Mouse (Mus musculus): ENCODE measurements around the gene Hcrtr2. TPM values are rescaled to one million over a fixed set of nuclear protein-coding genes. Genes with fewer than 3 reads are reported as not detected.

The Hcrtr2 gene
- polyA plus RNA-seq, 1 experiment from 2014 or later = 0.53 TPM

GRCm38 (mm10) chr9:76217178-76217975, 106.3 kb downstream of the Hcrtr2 start:
- WGBS = 74% methylated on average over 4 of the region's 4 CpGs
- DNase-seq (ENCODE audit: low spot score) = no peak
- H3K36me3 ChIP-seq = no peaks in the 10 kb centered on the region
- H3K27me3 ChIP-seq (ENCODE audit: insufficient read depth, poor library complexity, severe bottlenecking) = no peaks in the 10 kb centered on the region
- H3K9me3 ChIP-seq = no peaks in the 10 kb centered on the region
- no peak overlapping the region for H3K4me3 ChIP-seq
- H3K4me1 ChIP-seq = no peaks in the 10 kb centered on the region
- no peak overlapping the region for H3K27ac ChIP-seq

GRCm38 (mm10) chr9:76214678-76215077, 109.0 kb downstream of the Hcrtr2 start:
- H3K27me3 ChIP-seq (ENCODE audit: insufficient read depth, poor library complexity, severe bottlenecking) = no peaks in the 10 kb centered on the region
- WGBS = 74% methylated on average over 4 of the region's 4 CpGs
- no peaks in the 10 kb centered on the region for H3K9me3 ChIP-seq
- no peak overlapping the region for H3K27ac ChIP-seq
- no peak for DNase-seq (ENCODE audit: low spot score)
- H3K36me3 ChIP-seq = no peaks in the 10 kb centered on the region
- no peaks in the 10 kb centered on the region for H3K4me1 ChIP-seq
- no peak overlapping the region for H3K4me3 ChIP-seq

GRCm38 (mm10) chr9:76213557-76213956, 110.1 kb downstream of the Hcrtr2 start, which contains the start of gene Gfral:
Gene Gfral (minus strand): TSS chr9:76213657.
- H3K27ac ChIP-seq = no peak within 1 kb of the TSS
- 89% methylated on average over 2 of the region's 2 CpGs for WGBS

GRCm38 (mm10) chr9:76196917-76197316, 126.7 kb downstream of the Hcrtr2 start:
- no peak overlapping the region for H3K27ac ChIP-seq
- WGBS = 78% methylated on average over 4 of the region's 4 CpGs
- DNase-seq (ENCODE audit: low spot score) = no peak

More at GRCm38 (mm10) chr9:76213557-76213956, 110.1 kb downstream of the Hcrtr2 start, which contains the start of gene Gfral:
- H3K4me3 ChIP-seq = no peak within 1 kb of the TSS
- no peaks in the 10 kb centered on the region for H3K9me3 ChIP-seq
- no peaks in the 10 kb centered on the region for H3K27me3 ChIP-seq (ENCODE audit: insufficient read depth, poor library complexity, severe bottlenecking)
- H3K36me3 ChIP-seq = no peaks in the 10 kb centered on the region
- no peak for DNase-seq (ENCODE audit: low spot score)
- H3K4me1 ChIP-seq = no peaks in the 10 kb centered on the region

GRCm38 (mm10) chr9:76179221-76179620, 144.4 kb downstream of the Hcrtr2 start:
- no peaks in the 10 kb centered on the region for H3K9me3 ChIP-seq
- H3K4me1 ChIP-seq = no peaks in the 10 kb centered on the region
- no peak overlapping the region for H3K27ac ChIP-seq
- H3K27me3 ChIP-seq (ENCODE audit: insufficient read depth, poor library complexity, severe bottlenecking) = no peaks in the 10 kb centered on the region
- H3K4me3 ChIP-seq = no peak overlapping the region
- H3K36me3 ChIP-seq = no peaks in the 10 kb centered on the region
- DNase-seq (ENCODE audit: low spot score) = no peak

More at GRCm38 (mm10) chr9:76196917-76197316, 126.7 kb downstream of the Hcrtr2 start:
- Histone ChIP-seq H3K9me3 (no peaks in the 10 kb centered on the region), H3K4me3 (no peak overlapping the region), H3K27me3 (ENCODE audit: insufficient read depth, poor library complexity, severe bottlenecking) (no peaks in the 10 kb centered on the region), H3K4me1 (no peaks in the 10 kb centered on the region), H3K36me3 (no peaks in the 10 kb centered on the region)

Other genes with a start within 250 kb of the Hcrtr2 start
- gene Gfral, start 110.2 kb downstream of the Hcrtr2 start, polyA plus RNA-seq (2016; fragmentation: Nextera tagmentation; extraction: Ambion mirVana) = not detected in 2 replicates
- gene Fam83b, start 243.3 kb upstream of the Hcrtr2 start, polyA plus RNA-seq (2016; fragmentation: Nextera tagmentation; extraction: Ambion mirVana) = 0.64 and 0.78 TPM in 2 replicates

All from heart, embryonic 10.5 days (tissue).